Mouse (Mus musculus): ENCODE results near the gene Asap2.

- TF ChIP-seq CTCF (IDR thresholded peaks at IDR 0.05; ENCODE audit: insufficient read depth, low read length) (no peak), POLR2A (IDR thresholded peaks at IDR 0.05; ENCODE audit: borderline replicate concordance, extremely low read depth, low read depth, low read length) (no peak)
Measured at GRCm38 (mm10) chr12:21244375-21244960, 254.2 kb downstream of the Asap2 start.

Data from lung, adult 2 months (tissue).